Mouse (Mus musculus) CH12.LX (cell line): ENCODE measurements around the gene Rpusd3. TPM values are rescaled to one million over a fixed set of nuclear protein-coding genes. Genes with fewer than 3 reads are reported as not detected.

ENCODE experiments used
- DNase-seq: peaks from one replicate; pipeline ENCODE4 v3.0.0-alpha.2; 2013; ENCODE audit errors: extremely low read depth
- H3K27ac ChIP-seq: 2 replicates; pipeline ENCODE4 v1.5.1; 2012; ENCODE audit warnings: low read depth, mild to moderate bottlenecking, control low read depth, moderate library complexity; ENCODE audit not compliant: insufficient read depth
- H3K27me3 ChIP-seq: replicated peaks from 2 replicates; pipeline ENCODE3; 2012; ENCODE audit warnings: inconsistent platforms
- H3K36me3 ChIP-seq, 2 experiments: replicated peaks in 1 of 2; 2 replicates each; pipeline versions ENCODE3 to v1.6.1; 2012; ENCODE audit warnings: inconsistent platforms in 1 of 2, low read length in 1 of 2, mild to moderate bottlenecking in 1 of 2, mixed read lengths in 1 of 2, moderate library complexity in 1 of 2; ENCODE audit not compliant: control insufficient read depth in 1 of 2, insufficient read depth in 1 of 2
- H3K4me1 ChIP-seq, 2 experiments: 2 replicates each; pipeline ENCODE4 v1.6.1; 2012; ENCODE audit warnings: inconsistent platforms in 1 of 2, moderate library complexity in 1 of 2; ENCODE audit not compliant: insufficient read depth in 2 of 2, control insufficient read depth in 1 of 2
- H3K4me2 ChIP-seq: 2 replicates; pipeline ENCODE4 v1.6.1; 2012; ENCODE audit warnings: low read depth, mild to moderate bottlenecking, control low read depth; ENCODE audit not compliant: poor library complexity, insufficient read depth, severe bottlenecking
- H3K4me3 ChIP-seq, 3 experiments: fragments of 150-350 bp in 1 of 3; sonication (generic) in 1 of 3; replicated peaks in 1 of 3; 2 replicates each; pipeline versions ENCODE3 to v1.5.1; 2011 to 2012; ENCODE audit warnings: low read depth in 2 of 3, low read length in 2 of 3, mild to moderate bottlenecking in 2 of 3, moderate library complexity in 2 of 3, control low read depth in 1 of 3, improper control_type of control experiment in 1 of 3, inconsistent platforms in 1 of 3, mixed read lengths in 1 of 3; ENCODE audit not compliant: poor library complexity in 1 of 3
- H3K79me2 ChIP-seq: replicated peaks from 2 replicates; pipeline ENCODE4 v1.6.1; 2012; ENCODE audit warnings: mild to moderate bottlenecking, moderate library complexity; ENCODE audit not compliant: control insufficient read depth, poor library complexity, insufficient read depth, severe bottlenecking; ENCODE audit errors: extremely low read depth
- H3K9ac ChIP-seq: 2 replicates; pipeline ENCODE4 v1.6.1; 2012; ENCODE audit warnings: low read depth, mild to moderate bottlenecking, control low read depth, moderate library complexity; ENCODE audit not compliant: insufficient read depth
- H3K9me3 ChIP-seq: replicated peaks from 2 replicates; pipeline ENCODE3; 2012; ENCODE audit warnings: low read length, inconsistent platforms, mixed read lengths
- CHD2 ChIP-seq: IDR thresholded peaks from 2 replicates; pipeline ENCODE4 v1.6.1; 2011; ENCODE audit warnings: low read length, improper control_type of control experiment
- ELF1 ChIP-seq: IDR thresholded peaks from 2 replicates; pipeline ENCODE4 v1.6.1; 2014; ENCODE audit warnings: low read depth, mild to moderate bottlenecking, inconsistent platforms, low read length, improper control_type of control experiment
- EP300 ChIP-seq: IDR thresholded peaks from 2 replicates; pipeline ENCODE4 v1.6.1; 2011; ENCODE audit warnings: low read length, improper control_type of control experiment
- ETS1 ChIP-seq: conservative IDR thresholded peaks from 2 replicates; pipeline ENCODE4 v1.6.1; 2012; ENCODE audit warnings: low read depth, mild to moderate bottlenecking, inconsistent platforms, low read length, improper control_type of control experiment, moderate library complexity
- GABPA ChIP-seq: IDR thresholded peaks from 2 replicates; pipeline ENCODE4 v1.6.1; 2012; ENCODE audit warnings: low read depth, low read length, improper control_type of control experiment, inconsistent platforms; ENCODE audit not compliant: insufficient replicate concordance
- IRF4 ChIP-seq: IDR thresholded peaks from 2 replicates; pipeline ENCODE4 v1.6.1; 2014; ENCODE audit warnings: low read depth, mild to moderate bottlenecking, inconsistent platforms, low read length, improper control_type of control experiment
- JUND ChIP-seq: conservative IDR thresholded peaks from 2 replicates; pipeline ENCODE4 v1.6.1; 2011; ENCODE audit warnings: low read depth, low read length, improper control_type of control experiment
- KAT2A ChIP-seq: IDR thresholded peaks from 2 replicates; pipeline ENCODE4 v1.6.1; 2012; ENCODE audit warnings: low read length, improper control_type of control experiment, inconsistent platforms; ENCODE audit not compliant: insufficient replicate concordance
- MAX ChIP-seq: IDR thresholded peaks from 2 replicates; pipeline ENCODE4 v1.6.1; 2011; ENCODE audit warnings: low read length, improper control_type of control experiment
- MAZ ChIP-seq: IDR thresholded peaks from 2 replicates; pipeline ENCODE4 v1.6.1; 2012; ENCODE audit warnings: low read depth, mild to moderate bottlenecking, inconsistent platforms, low read length, improper control_type of control experiment, moderate library complexity
- MEF2A ChIP-seq: IDR thresholded peaks from 2 replicates; pipeline ENCODE4 v1.6.1; 2014; ENCODE audit warnings: low read depth, mild to moderate bottlenecking, inconsistent platforms, low read length, improper control_type of control experiment, borderline replicate concordance
- MXI1 ChIP-seq: IDR thresholded peaks from 2 replicates; pipeline ENCODE4 v1.6.1; 2011; ENCODE audit warnings: mild to moderate bottlenecking, low read depth, low read length, improper control_type of control experiment
- NRF1 ChIP-seq: IDR thresholded peaks from 2 replicates; pipeline ENCODE4 v1.6.1; 2014; ENCODE audit warnings: low read depth, mild to moderate bottlenecking, inconsistent platforms, low read length, improper control_type of control experiment, moderate library complexity
- PAX5 ChIP-seq: IDR thresholded peaks from 2 replicates; pipeline ENCODE4 v1.6.1; 2012; ENCODE audit warnings: low read length, inconsistent platforms, mixed read lengths
- POLR2AphosphoS2 ChIP-seq: IDR thresholded peaks from 2 replicates; pipeline ENCODE4 v1.6.1; 2011; ENCODE audit warnings: low read depth, low read length, improper control_type of control experiment
- RCOR1 ChIP-seq: conservative IDR thresholded peaks from 2 replicates; pipeline ENCODE4 v1.6.1; 2012; ENCODE audit warnings: low read depth, mild to moderate bottlenecking, inconsistent platforms, low read length, improper control_type of control experiment
- SIN3A ChIP-seq: IDR thresholded peaks from 2 replicates; pipeline ENCODE4 v1.6.1; 2012; ENCODE audit warnings: low read length, improper control_type of control experiment, inconsistent platforms
- TBP ChIP-seq: conservative IDR thresholded peaks from 2 replicates; pipeline ENCODE4 v1.6.1; 2011; ENCODE audit warnings: low read depth, low read length, improper control_type of control experiment
- TCF12 ChIP-seq: IDR thresholded peaks from 2 replicates; pipeline ENCODE4 v1.6.1; 2014; ENCODE audit warnings: low read depth, mild to moderate bottlenecking, inconsistent platforms, low read length, improper control_type of control experiment
- USF1 ChIP-seq: IDR thresholded peaks from 2 replicates; pipeline ENCODE4 v1.6.1; 2014; ENCODE audit warnings: low read depth, mild to moderate bottlenecking, inconsistent platforms, low read length, improper control_type of control experiment
- USF2 ChIP-seq: conservative IDR thresholded peaks from 2 replicates; pipeline ENCODE4 v1.6.1; 2011; ENCODE audit warnings: low read depth, low read length, improper control_type of control experiment
- ZC3H11A ChIP-seq: IDR thresholded peaks from 2 replicates; pipeline ENCODE4 v1.6.1; 2012; ENCODE audit warnings: low read depth, mild to moderate bottlenecking, inconsistent platforms, low read length, improper control_type of control experiment
- ZNF384 ChIP-seq: IDR thresholded peaks from 2 replicates; pipeline ENCODE4 v1.6.1; 2012; ENCODE audit warnings: low read depth, low read length, improper control_type of control experiment, inconsistent platforms
- dilution Hi-C: fragments of 300-500 bp; cut with MboI; formaldehyde crosslinking; loops from 2 replicates; pipeline ENCODE4 v1.14.3; 2020; ENCODE audit warnings: low sequenced_read_pairs; ENCODE audit not compliant: extremely low pct_unique_long_range_greater_than_20kb, extremely low pct_ligation_motif_present
- in situ Hi-C: fragments of 300-500 bp; cut with MboI; formaldehyde crosslinking; loops from 3 replicates; pipeline ENCODE4 v1.14.3; 2019; ENCODE audit warnings: low sequenced_read_pairs, low pct_ligation_motif_present, low pct_unique_long_range_greater_than_20kb, mixed read lengths
- polyA plus RNA-seq: library from polyadenylated mRNA; unstranded; fragments of >175 nt; gene quantifications from 2 replicates; pipeline ENCODE4 v1.2.1, GENCODE M21; 2012; ENCODE audit warnings: low read depth; ENCODE audit not compliant: insufficient read length
- total RNA-seq, 2 experiments: library from RNA; depleted of rRNA; stranded (reverse); fragments of 300-350 nt in 1 of 2; fragments of >200 nt in 1 of 2; gene quantifications; 2 replicates each; pipeline ENCODE4 v1.2.3; 2012 to 2014

Gene Rpusd3
- total and polyA plus RNA-seq, 3 experiments: 22.1 to 26.5 (median 26.3) TPM

- Histone ChIP-seq H3K4me1 (peaks cover 14 to 40% of the 10 kb centered on the region in 2 experiments), H3K4me3 (no peak overlapping the region), H3K36me3 (no peaks in the 10 kb centered on the region), H3K4me2 (no peak overlapping the region), H3K9me3 (no peaks in the 10 kb centered on the region), H3K27me3 (no peaks in the 10 kb centered on the region), H3K9ac (no peak overlapping the region), H3K79me2 (no peaks in the 10 kb centered on the region), H3K27ac (no peak overlapping the region)
- TF ChIP-seq TBP (no peak), MAX (no peak), GABPA (no peak), ZNF384 (no peak)
- no peak for DNase-seq
- dilution Hi-C loops (no loop called here), in situ Hi-C loops (no loop called here)
Observed at GRCm38 (mm10) chr6:113437135-113437534, 18.0 kb upstream of the Rpusd3 start.

- in situ Hi-C loops: no loop called here
- no peaks in the 10 kb centered on the region for H3K79me2 ChIP-seq
- peaks cover 23 to 45% of the 10 kb centered on the region in 2 experiments for H3K4me1 ChIP-seq
- TF ChIP-seq NRF1: no peak
- no peak for TF ChIP-seq JUND
- no peak for TF ChIP-seq USF2
- TF ChIP-seq TCF12: no peak
- TF ChIP-seq USF1: no peak
- TF ChIP-seq IRF4: no peak
- TF ChIP-seq MAZ: no peak
- TF ChIP-seq EP300: no peak
- no peak for TF ChIP-seq ETS1
- TF ChIP-seq POLR2AphosphoS2: no peak
- no peak for TF ChIP-seq CHD2
- no peak for TF ChIP-seq MXI1
- no peak for TF ChIP-seq SIN3A
- TF ChIP-seq MEF2A: no peak
- TF ChIP-seq ZNF384: no peak
- TF ChIP-seq RCOR1: no peak
- TF ChIP-seq KAT2A: no peak
- no peak for TF ChIP-seq ZC3H11A
- TF ChIP-seq PAX5: no peak
- no peak for TF ChIP-seq ELF1
- no peaks in the 10 kb centered on the region for H3K27me3 ChIP-seq
- no peak for DNase-seq
- no peak within 1 kb of the TSS for H3K27ac ChIP-seq
- H3K9me3 ChIP-seq: no peaks in the 10 kb centered on the region
- dilution Hi-C loops: no loop called here
- H3K4me2 ChIP-seq: no peak within 1 kb of the TSS
- H3K9ac ChIP-seq: no peak within 1 kb of the TSS
- H3K4me3 ChIP-seq: no peak within 1 kb of the TSS
- H3K36me3 ChIP-seq: no peaks in the 10 kb centered on the region
Observed at GRCm38 (mm10) chr6:113435664-113436205, 16.6 kb upstream of the Rpusd3 start, which contains the start of gene Cidec. Gene Cidec, minus strand, starts transcription at chr6:113435760.
